Mouse (Mus musculus) megakaryocyte, embryonic 14.5 days (primary cell): ENCODE measurements around the gene Aen. TPM values are rescaled to one million over a fixed set of nuclear protein-coding genes. Genes with fewer than 3 reads are reported as not detected.

Experiments used
- H3K27me3 ChIP-seq: replicated peaks from 2 replicates; pipeline ENCODE3; 2012; ENCODE audit warnings: inconsistent platforms
- H3K36me3 ChIP-seq: replicated peaks from 2 replicates; pipeline ENCODE3; 2012; ENCODE audit warnings: low read length, inconsistent platforms, mixed read lengths
- H3K4me1 ChIP-seq: 2 replicates; pipeline ENCODE4 v1.6.1; 2012; ENCODE audit warnings: inconsistent platforms
- H3K4me3 ChIP-seq: replicated peaks from 2 replicates; pipeline ENCODE3; 2012; ENCODE audit warnings: moderate library complexity, mild to moderate bottlenecking, inconsistent platforms
- H3K9me3 ChIP-seq: 2 replicates; pipeline ENCODE4 v1.6.1; 2012; ENCODE audit warnings: inconsistent platforms
- FLI1 ChIP-seq: IDR thresholded peaks from 2 replicates; pipeline ENCODE4 v1.6.1; 2012; ENCODE audit warnings: low read length, inconsistent platforms, mixed read lengths
- GATA1 ChIP-seq: IDR thresholded peaks from 3 replicates; pipeline ENCODE4 v1.6.1; 2012; ENCODE audit warnings: mixed read lengths, low read length, inconsistent platforms, borderline replicate concordance
- polyA plus RNA-seq: library from polyadenylated mRNA; stranded (reverse); fragments of >175 nt; gene quantifications from 2 replicates; pipeline ENCODE4 v1.2.3, GENCODE M21; 2012; ENCODE audit warnings: low replicate concordance; ENCODE audit not compliant: insufficient read depth

Aen gene
- polyA plus RNA-seq, 1 experiment = 96.8 TPM

DNA sequence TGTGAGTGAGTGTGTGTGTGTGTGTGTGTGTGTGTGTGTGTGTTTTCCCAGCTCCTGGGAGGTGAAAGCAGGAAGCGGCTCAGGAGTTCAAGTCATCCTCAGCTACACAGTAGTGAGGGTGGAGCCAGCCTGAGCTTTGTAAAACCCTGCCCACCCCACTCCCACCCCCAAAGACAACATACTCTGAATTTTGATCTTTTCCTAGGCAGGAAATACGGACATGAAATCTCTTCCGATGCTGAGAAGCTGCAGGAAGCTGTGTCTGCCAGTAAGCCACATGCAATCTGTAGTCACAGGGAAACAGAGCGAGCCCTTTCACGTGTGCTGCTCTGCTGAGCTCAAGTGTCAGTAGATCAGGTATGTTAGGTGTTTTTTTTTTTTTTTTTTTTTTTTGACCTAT lies 26.9 kb upstream of the Aen start:
- Histone ChIP-seq H3K9me3 (no peaks in the 10 kb centered on the region), H3K27me3 (no peaks in the 10 kb centered on the region), H3K36me3 (no peaks in the 10 kb centered on the region), H3K4me3 (no peak overlapping the region), H3K4me1 (peaks cover 37% of the 10 kb centered on the region)
- TF ChIP-seq GATA1 = no peak
- no peak for TF ChIP-seq FLI1

DNA sequence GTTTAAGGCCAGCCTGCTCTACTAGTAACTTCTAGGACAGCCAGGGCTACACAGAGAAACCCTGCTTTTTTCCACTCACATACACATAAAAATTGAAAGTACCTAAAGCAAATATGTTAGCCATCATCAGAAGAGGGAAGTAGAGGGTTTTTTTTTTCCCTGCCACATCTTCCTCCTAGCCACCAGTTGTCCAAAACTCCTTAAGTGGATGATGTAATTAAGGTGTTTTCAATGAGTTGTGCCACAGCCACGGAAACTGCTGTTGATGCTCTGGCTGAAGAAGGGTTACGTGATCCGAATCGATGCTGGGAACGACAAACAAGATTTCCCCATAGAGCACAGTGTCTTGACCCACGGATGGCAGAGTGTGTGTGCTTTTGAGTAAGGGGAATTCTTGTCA lies 23.3 kb upstream of the Aen start:
- Histone ChIP-seq H3K4me1 (peaks cover 7% of the 10 kb centered on the region), H3K36me3 (no peaks in the 10 kb centered on the region), H3K4me3 (no peak overlapping the region), H3K27me3 (peaks cover 11% of the 10 kb centered on the region), H3K9me3 (no peaks in the 10 kb centered on the region)
- TF ChIP-seq FLI1 = no peak
- TF ChIP-seq GATA1 = no peak

DNA sequence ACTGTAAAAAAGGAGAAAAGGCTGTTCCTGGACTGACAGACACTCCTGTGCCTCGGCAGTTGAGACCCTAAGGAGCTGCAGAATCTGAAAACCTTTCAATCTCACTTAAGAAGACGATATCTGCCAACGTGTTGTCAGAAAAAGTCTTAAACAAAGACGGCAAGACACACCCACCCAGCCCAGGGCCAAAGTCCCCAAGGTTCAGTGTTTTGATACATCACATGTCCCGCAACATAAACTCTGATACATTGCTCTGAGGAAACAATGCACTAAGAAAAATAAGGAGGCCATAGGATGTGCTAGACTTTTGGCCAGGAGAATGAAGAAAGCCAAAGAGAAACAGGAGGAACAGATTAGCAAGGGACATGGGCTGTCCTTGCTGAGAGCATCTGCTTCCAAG lies 22.8 kb upstream of the Aen start:
- Histone ChIP-seq H3K36me3 (no peaks in the 10 kb centered on the region), H3K4me3 (no peak overlapping the region), H3K27me3 (peaks cover 13% of the 10 kb centered on the region), H3K9me3 (no peaks in the 10 kb centered on the region), H3K4me1 (peaks cover 7% of the 10 kb centered on the region)
- TF ChIP-seq FLI1 = no peak
- no peak for TF ChIP-seq GATA1

GRCm38 (mm10) chr7:78881607-78882468 lies 13.8 kb upstream of the Aen start:
- H3K27me3 ChIP-seq = peaks cover 82% of the 10 kb centered on the region
- H3K4me1 ChIP-seq = peaks cover 37% of the 10 kb centered on the region
- H3K9me3 ChIP-seq = no peaks in the 10 kb centered on the region
- H3K4me3 ChIP-seq = peak overlapping the region; percentile 83
- no peaks in the 10 kb centered on the region for H3K36me3 ChIP-seq
- no peak for TF ChIP-seq FLI1
- no peak for TF ChIP-seq GATA1

- Histone ChIP-seq H3K4me3 (peak overlapping the region; percentile 83), H3K36me3 (no peaks in the 10 kb centered on the region), H3K4me1 (peaks cover 43% of the 10 kb centered on the region), H3K27me3 (peaks cover 82% of the 10 kb centered on the region), H3K9me3 (no peaks in the 10 kb centered on the region)
- TF ChIP-seq FLI1 (no peak), GATA1 (no peak)
These were observed 13.2 kb upstream of the Aen start for GRCm38 (mm10) chr7:78882469-78882837.

- Histone ChIP-seq H3K27me3 (peaks cover 89% of the 10 kb centered on the region), H3K4me1 (peaks cover 50% of the 10 kb centered on the region), H3K4me3 (peak overlapping the region; percentile 83), H3K36me3 (no peaks in the 10 kb centered on the region), H3K9me3 (no peaks in the 10 kb centered on the region)
- TF ChIP-seq FLI1 = no peak
- TF ChIP-seq GATA1 = no peak
These were observed 12.5 kb upstream of the Aen start for GRCm38 (mm10) chr7:78883016-78883725.

GRCm38 (mm10) chr7:78883726-78884060 lies 12.0 kb upstream of the Aen start:
- no peak for TF ChIP-seq GATA1
- no peak for TF ChIP-seq FLI1
- Histone ChIP-seq H3K27me3 (peaks cover 91% of the 10 kb centered on the region), H3K36me3 (no peaks in the 10 kb centered on the region), H3K9me3 (no peaks in the 10 kb centered on the region), H3K4me1 (peaks cover 55% of the 10 kb centered on the region), H3K4me3 (peak overlapping the region; percentile 59)

DNA sequence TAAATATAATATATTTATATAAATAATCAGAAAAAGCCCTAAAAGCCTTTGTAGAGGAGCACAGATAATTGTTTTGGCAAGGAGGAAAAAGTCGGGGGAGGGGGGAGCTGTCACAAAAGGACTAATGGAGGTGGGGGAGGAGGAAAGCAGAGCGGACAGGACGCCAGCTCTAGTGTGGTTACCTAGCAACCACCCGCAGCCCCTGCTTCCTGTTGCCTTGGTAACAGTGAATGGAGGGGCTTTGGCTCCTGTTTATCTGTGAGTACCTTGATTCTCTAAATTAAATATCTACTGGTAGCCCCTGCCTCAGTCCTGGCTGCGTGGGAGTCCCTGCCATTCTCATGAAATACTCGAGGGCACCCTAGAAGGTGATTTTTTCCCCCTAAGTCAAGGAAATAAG lies 11.5 kb upstream of the Aen start:
- TF ChIP-seq GATA1 = no peak
- no peak for TF ChIP-seq FLI1
- Histone ChIP-seq H3K36me3 (no peaks in the 10 kb centered on the region), H3K27me3 (peaks cover 89% of the 10 kb centered on the region)

GRCm38 (mm10) chr7:78885404-78885803 lies 10.2 kb upstream of the Aen start:
- H3K9me3 ChIP-seq = no peaks in the 10 kb centered on the region
- TF ChIP-seq FLI1 = no peak
- TF ChIP-seq GATA1 = no peak
- no peaks in the 10 kb centered on the region for H3K36me3 ChIP-seq
- H3K4me1 ChIP-seq = peaks cover 71% of the 10 kb centered on the region
- H3K27me3 ChIP-seq = peaks cover 86% of the 10 kb centered on the region
- no peak overlapping the region for H3K4me3 ChIP-seq

More for the DNA sequence above, 11.5 kb upstream of the Aen start:
- Histone ChIP-seq H3K4me1 (peaks cover 59% of the 10 kb centered on the region), H3K4me3 (no peak overlapping the region), H3K9me3 (no peaks in the 10 kb centered on the region)

- no peak overlapping the region for H3K4me3 ChIP-seq
- no peak for TF ChIP-seq GATA1
- no peak for TF ChIP-seq FLI1
- H3K4me1 ChIP-seq = peaks cover 78% of the 10 kb centered on the region
- no peaks in the 10 kb centered on the region for H3K36me3 ChIP-seq
- H3K27me3 ChIP-seq = peaks cover 76% of the 10 kb centered on the region
- H3K9me3 ChIP-seq = no peaks in the 10 kb centered on the region
These were observed 9.2 kb upstream of the Aen start for GRCm38 (mm10) chr7:78886496-78886895.
